Mouse (Mus musculus) MEL (cell line): Measurements from ENCODE around the gene Rnpepl1. TPM values are rescaled to one million over a fixed set of nuclear protein-coding genes. Genes with fewer than 3 reads are reported as not detected.
A peak's percentile ranks its signal among the peaks of the same experiment; 100 is the strongest.

ENCODE experiments used
- DNase-seq: peaks from one replicate; pipeline ENCODE4 v3.0.0; 2011; ENCODE audit warnings: low read depth, low spot score
- H3K27ac ChIP-seq: 2 replicates; pipeline ENCODE4 v1.5.1; 2012; ENCODE audit warnings: low read depth, mild to moderate bottlenecking, control low read depth, low read length, moderate library complexity; ENCODE audit not compliant: control insufficient read depth
- H3K27me3 ChIP-seq, 2 experiments: fragments of 150-350 bp in 1 of 2; sonication (generic) in 1 of 2; 2 replicates each; pipeline ENCODE4 v1.6.1; 2012; ENCODE audit warnings: low read length in 2 of 2, mild to moderate bottlenecking in 2 of 2, improper control_type of control experiment in 1 of 2, moderate library complexity in 1 of 2; ENCODE audit not compliant: insufficient read depth in 2 of 2, control insufficient read depth in 1 of 2
- H3K36me3 ChIP-seq, 2 experiments: 2 replicates each; pipeline ENCODE4 v1.6.1; 2012 to 2014; ENCODE audit warnings: low read length in 2 of 2, improper control_type of control experiment in 1 of 2, inconsistent platforms in 1 of 2, mild to moderate bottlenecking in 1 of 2; ENCODE audit not compliant: insufficient read depth in 2 of 2, control insufficient read depth in 1 of 2
- H3K4me1 ChIP-seq, 2 experiments: fragments of 150-350 bp in 1 of 2; sonication (generic) in 1 of 2; 2 replicates each; pipeline ENCODE4 v1.6.1; 2012; ENCODE audit warnings: low read length in 2 of 2, improper control_type of control experiment in 1 of 2, mild to moderate bottlenecking in 1 of 2; ENCODE audit not compliant: insufficient read depth in 2 of 2, control insufficient read depth in 1 of 2
- H3K4me3 ChIP-seq, 2 experiments: fragments of 150-350 bp in 1 of 2; sonication (generic) in 1 of 2; 2 replicates each; pipeline ENCODE4 v1.5.1; 2012; ENCODE audit warnings: low read depth in 2 of 2, low read length in 2 of 2, mild to moderate bottlenecking in 2 of 2, moderate library complexity in 2 of 2, control low read depth in 1 of 2, improper control_type of control experiment in 1 of 2; ENCODE audit not compliant: control insufficient read depth in 1 of 2, insufficient read depth in 1 of 2
- H3K79me2 ChIP-seq: 2 replicates; pipeline ENCODE4 v1.6.1; 2012; ENCODE audit warnings: mild to moderate bottlenecking, low read length, moderate library complexity; ENCODE audit not compliant: control insufficient read depth, poor library complexity, insufficient read depth
- H3K9ac ChIP-seq: 2 replicates; pipeline ENCODE4 v1.6.1; 2012; ENCODE audit warnings: low read depth, mild to moderate bottlenecking, control low read depth, low read length, moderate library complexity; ENCODE audit not compliant: control insufficient read depth, poor library complexity, severe bottlenecking
- H3K9me3 ChIP-seq: fragments of 150-350 bp; sonication (generic); replicated peaks from 2 replicates; pipeline ENCODE4 v1.6.1; 2012; ENCODE audit warnings: mild to moderate bottlenecking, low read length, improper control_type of control experiment, moderate library complexity; ENCODE audit not compliant: insufficient read depth
- BHLHE40 ChIP-seq: IDR thresholded peaks from 2 replicates; pipeline ENCODE4 v1.6.1; 2012; ENCODE audit warnings: low read depth, mild to moderate bottlenecking, inconsistent platforms, low read length, improper control_type of control experiment, borderline replicate concordance
- CHD1 ChIP-seq: IDR thresholded peaks from 2 replicates; pipeline ENCODE4 v1.6.1; 2012; ENCODE audit warnings: low read depth, mild to moderate bottlenecking, inconsistent platforms, low read length, improper control_type of control experiment
- CHD2 ChIP-seq: IDR thresholded peaks from 2 replicates; pipeline ENCODE4 v1.6.1; 2011; ENCODE audit warnings: low read length, improper control_type of control experiment
- CTCF ChIP-seq, 3 experiments: IDR thresholded peaks in 2 of 3; conservative IDR thresholded peaks in 1 of 3; 2 replicates each; pipeline ENCODE4 v1.5.1; 2011 to 2012; ENCODE audit warnings: low read length in 3 of 3, low read depth in 2 of 3, mild to moderate bottlenecking in 2 of 3, improper control_type of control experiment in 1 of 3, inconsistent platforms in 1 of 3, mixed read lengths in 1 of 3, moderate library complexity in 1 of 3; ENCODE audit not compliant: control insufficient read depth in 1 of 3, insufficient read depth in 1 of 3, poor library complexity in 1 of 3, severe bottlenecking in 1 of 3
- E2F4 ChIP-seq: IDR thresholded peaks from 2 replicates; pipeline ENCODE4 v1.6.1; 2011; ENCODE audit warnings: low read depth, low read length, improper control_type of control experiment, borderline replicate concordance
- EP300 ChIP-seq, 2 experiments: IDR thresholded peaks; 2 replicates each; pipeline ENCODE4 v1.6.1; 2011; ENCODE audit warnings: improper control_type of control experiment in 2 of 2, low read length in 2 of 2, low read depth in 1 of 2, mild to moderate bottlenecking in 1 of 2
- ETS1 ChIP-seq: IDR thresholded peaks from 2 replicates; pipeline ENCODE4 v1.6.1; 2012; ENCODE audit warnings: low read depth, mild to moderate bottlenecking, inconsistent platforms, low read length, improper control_type of control experiment, moderate library complexity
- GABPA ChIP-seq: IDR thresholded peaks from 2 replicates; pipeline ENCODE4 v1.6.1; 2012; ENCODE audit warnings: low read depth, mild to moderate bottlenecking, inconsistent platforms, low read length, improper control_type of control experiment, moderate library complexity
- GATA1 ChIP-seq: IDR thresholded peaks from 2 replicates; pipeline ENCODE4 v1.6.1; 2011; ENCODE audit warnings: low read depth, low read length, improper control_type of control experiment
- KAT2A ChIP-seq: conservative IDR thresholded peaks from 2 replicates; pipeline ENCODE4 v1.6.1; 2012; ENCODE audit warnings: low read depth, low read length, improper control_type of control experiment, inconsistent platforms
- MAFK ChIP-seq: IDR thresholded peaks from 2 replicates; pipeline ENCODE4 v1.6.1; 2011; ENCODE audit warnings: low read depth, mild to moderate bottlenecking, low read length, improper control_type of control experiment, borderline replicate concordance
- MAZ ChIP-seq: IDR thresholded peaks from 2 replicates; pipeline ENCODE4 v1.6.1; 2012; ENCODE audit warnings: low read depth, mild to moderate bottlenecking, inconsistent platforms, low read length, improper control_type of control experiment
- MEF2A ChIP-seq: IDR thresholded peaks from 2 replicates; pipeline ENCODE4 v1.6.1; 2014; ENCODE audit warnings: low read depth, mild to moderate bottlenecking, inconsistent platforms, low read length, improper control_type of control experiment; ENCODE audit not compliant: poor library complexity, insufficient replicate concordance, severe bottlenecking; ENCODE audit errors: extremely low read depth
- MYC ChIP-seq: IDR thresholded peaks from 2 replicates; pipeline ENCODE4 v1.6.1; 2011; ENCODE audit warnings: low read depth, mild to moderate bottlenecking, low read length, improper control_type of control experiment, moderate library complexity
- NELFE ChIP-seq: IDR thresholded peaks from 2 replicates; pipeline ENCODE4 v1.6.1; 2011; ENCODE audit warnings: low read depth, low read length, improper control_type of control experiment
- NRF1 ChIP-seq: IDR thresholded peaks from 2 replicates; pipeline ENCODE4 v1.6.1; 2014; ENCODE audit warnings: low read depth, mild to moderate bottlenecking, inconsistent platforms, low read length, improper control_type of control experiment, moderate library complexity; ENCODE audit not compliant: poor library complexity, insufficient read depth, severe bottlenecking
- POLR2AphosphoS2 ChIP-seq: IDR thresholded peaks from 2 replicates; pipeline ENCODE4 v1.6.1; 2011; ENCODE audit warnings: low read length, improper control_type of control experiment
- POLR2AphosphoS5 ChIP-seq: IDR thresholded peaks from 2 replicates; pipeline ENCODE4 v1.6.1; 2012; ENCODE audit warnings: low read depth, borderline replicate concordance, mild to moderate bottlenecking, inconsistent platforms, low read length, moderate library complexity, mixed read lengths
- RAD21 ChIP-seq: IDR thresholded peaks from 2 replicates; pipeline ENCODE4 v1.6.1; 2011; ENCODE audit warnings: mild to moderate bottlenecking, low read depth, low read length, improper control_type of control experiment
- RCOR1 ChIP-seq: IDR thresholded peaks from 2 replicates; pipeline ENCODE4 v1.6.1; 2012; ENCODE audit warnings: low read depth, mild to moderate bottlenecking, inconsistent platforms, low read length, improper control_type of control experiment
- SIN3A ChIP-seq: IDR thresholded peaks from 2 replicates; pipeline ENCODE4 v1.6.1; 2012; ENCODE audit warnings: low read length, improper control_type of control experiment, inconsistent platforms
- SMC3 ChIP-seq: IDR thresholded peaks from 2 replicates; pipeline ENCODE4 v1.6.1; 2011; ENCODE audit warnings: low read depth, low read length, improper control_type of control experiment
- TAL1 ChIP-seq: IDR thresholded peaks from 2 replicates; pipeline ENCODE4 v1.6.1; 2012; ENCODE audit warnings: mild to moderate bottlenecking, inconsistent platforms, low read length, moderate library complexity, mixed read lengths
- TBP ChIP-seq: IDR thresholded peaks from 2 replicates; pipeline ENCODE4 v1.8.0; 2011; ENCODE audit warnings: low read depth, low read length, improper control_type of control experiment
- UBTF ChIP-seq: IDR thresholded peaks from 2 replicates; pipeline ENCODE4 v1.6.1; 2012; ENCODE audit warnings: low read depth, mild to moderate bottlenecking, inconsistent platforms, low read length, improper control_type of control experiment, moderate library complexity, borderline replicate concordance; ENCODE audit not compliant: insufficient read depth
- USF1 ChIP-seq: IDR thresholded peaks from 2 replicates; pipeline ENCODE4 v1.6.1; 2014; ENCODE audit warnings: low read depth, mild to moderate bottlenecking, inconsistent platforms, low read length, improper control_type of control experiment, moderate library complexity
- ZC3H11A ChIP-seq: IDR thresholded peaks from 2 replicates; pipeline ENCODE4 v1.6.1; 2012; ENCODE audit warnings: low read depth, mild to moderate bottlenecking, inconsistent platforms, low read length, improper control_type of control experiment
- ZKSCAN1 ChIP-seq: IDR thresholded peaks from 2 replicates; pipeline ENCODE4 v1.6.1; 2012; ENCODE audit warnings: low read depth, mild to moderate bottlenecking, inconsistent platforms, low read length, improper control_type of control experiment, moderate library complexity
- ZMIZ1 ChIP-seq: IDR thresholded peaks from 2 replicates; pipeline ENCODE4 v1.6.1; 2012; ENCODE audit warnings: low read depth, mild to moderate bottlenecking, inconsistent platforms, low read length, improper control_type of control experiment, moderate library complexity
- ZNF384 ChIP-seq: IDR thresholded peaks from 2 replicates; pipeline ENCODE4 v1.6.1; 2012; ENCODE audit warnings: low read depth, mild to moderate bottlenecking, inconsistent platforms, low read length, improper control_type of control experiment
- polyA plus RNA-seq, 2 experiments: library from polyadenylated mRNA; stranded (reverse) in 1 of 2; unstranded in 1 of 2; fragments of >175 nt in 1 of 2; fragments of >200 nt in 1 of 2; gene quantifications; 2 replicates each; pipeline versions ENCODE4 v1.2.1 to v1.2.4; 2012; ENCODE audit warnings: low replicate concordance in 2 of 2, low read depth in 1 of 2; ENCODE audit not compliant: insufficient read length in 2 of 2, insufficient read depth in 1 of 2, missing spikeins in 1 of 2
- total RNA-seq: library from RNA; depleted of rRNA; stranded (reverse); fragments of 300-350 nt; gene quantifications from 2 replicates; pipeline ENCODE4 v1.2.3, GENCODE M21; 2012

Rnpepl1 gene
- total and polyA plus RNA-seq, 3 experiments, result 31.1 to 91.0 TPM; not detected in 1

DNA sequence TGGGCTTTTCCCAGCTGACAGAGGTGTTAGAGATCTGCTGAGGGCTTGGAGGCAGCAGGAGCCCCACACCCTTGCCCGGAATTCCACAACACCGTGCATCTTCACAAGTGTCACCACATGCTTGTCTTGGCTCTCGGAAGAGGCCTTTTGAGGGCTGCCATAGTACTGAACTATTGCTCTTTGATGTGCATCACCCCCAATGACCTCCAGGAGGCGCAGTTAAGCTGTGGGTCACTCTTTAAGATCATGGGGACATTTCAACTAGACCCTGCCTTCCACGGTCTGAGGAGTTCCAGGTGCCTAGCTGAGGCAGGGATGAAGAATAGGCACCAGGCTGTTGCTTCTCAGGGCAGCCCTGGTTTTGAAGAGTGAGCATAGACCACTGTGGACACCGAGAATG lies 38.8 kb downstream of the Rnpepl1 start:
- TF ChIP-seq CHD1, result no peak
- TF ChIP-seq ETS1, result no peak
- no peak for TF ChIP-seq NRF1
- no peak for TF ChIP-seq MYC
- peak; percentile 62 to 86 (median 71) for TF ChIP-seq CTCF (IDR thresholded peaks at IDR 0.05 in 2 of 3, conservative IDR thresholded peaks at IDR 0.05 in 1 of 3; ENCODE audit: control insufficient read depth in 1 of 3, insufficient read depth in 1 of 3, low read depth in 2 of 3, low read length in 3 of 3, poor library complexity in 1 of 3, severe bottlenecking in 1 of 3)
- no peak for TF ChIP-seq MAFK
- TF ChIP-seq SMC3, result peak; percentile 59
- no peak for TF ChIP-seq CHD2
- no peak for TF ChIP-seq USF1
- no peak for TF ChIP-seq RCOR1
- TF ChIP-seq MEF2A, result no peak
- TF ChIP-seq POLR2AphosphoS2, result no peak
- TF ChIP-seq POLR2AphosphoS5, result no peak
- no peak for TF ChIP-seq GATA1
- no peak for TF ChIP-seq EP300 (IDR thresholded peaks at IDR 0.05; ENCODE audit: low read depth in 1 of 2, low read length in 2 of 2)
- no peak for TF ChIP-seq ZNF384
- TF ChIP-seq KAT2A, result no peak
- no peak for TF ChIP-seq NELFE
- TF ChIP-seq GABPA, result no peak
- no peak for TF ChIP-seq TBP
- TF ChIP-seq MAZ, result no peak
- no peak for TF ChIP-seq ZMIZ1
- peak; percentile 53 for TF ChIP-seq RAD21
- no peak for TF ChIP-seq E2F4
- no peak for TF ChIP-seq UBTF
- no peak for TF ChIP-seq BHLHE40
- TF ChIP-seq ZC3H11A, result peak; percentile 18; the same call in 1 of the 2 replicates
- TF ChIP-seq SIN3A, result no peak
- TF ChIP-seq TAL1, result no peak
- TF ChIP-seq ZKSCAN1, result no peak
- Histone ChIP-seq H3K27ac (no peak overlapping the region), H3K27me3 (no peaks in the 10 kb centered on the region), H3K79me2 (no peaks in the 10 kb centered on the region), H3K4me3 (no peak overlapping the region), H3K36me3 (no peaks in the 10 kb centered on the region), H3K9ac (no peak overlapping the region), H3K4me1 (no peaks in the 10 kb centered on the region), H3K9me3 (no peaks in the 10 kb centered on the region)
- peak; percentile 66 for DNase-seq
